Mouse (Mus musculus): ENCODE data around the gene Fam171a2.

Gene Fam171a2

GRCm38 (mm10) chr11:102453131-102453530, 5.6 kb upstream of the Fam171a2 start:
- DNase-seq (ENCODE audit: low spot score) = no peak

- DNase-seq (ENCODE audit: low spot score) = no peak
These were observed 1.8 kb upstream of the Fam171a2 start for GRCm38 (mm10) chr11:102449043-102450008.

GRCm38 (mm10) chr11:102448327-102448726, 845 bp upstream of the Fam171a2 start:
- DNase-seq (ENCODE audit: low spot score) = no peak

- DNase-seq (ENCODE audit: low spot score) = peak; percentile 45
These were observed 661 bp downstream of the Fam171a2 start for GRCm38 (mm10) chr11:102446581-102447461.

- peak; percentile 80 for DNase-seq (ENCODE audit: low spot score)
These were observed 1.6 kb downstream of the Fam171a2 start for GRCm38 (mm10) chr11:102445891-102446361.

GRCm38 (mm10) chr11:102445264-102445890, 2.1 kb downstream of the Fam171a2 start:
- peak; percentile 88 for DNase-seq (ENCODE audit: low spot score)

- DNase-seq (ENCODE audit: low spot score) = peak; percentile 72
These were observed 2.7 kb downstream of the Fam171a2 start for GRCm38 (mm10) chr11:102444781-102445180.

- DNase-seq (ENCODE audit: low spot score) = no peak
These were observed 3.2 kb downstream of the Fam171a2 start for GRCm38 (mm10) chr11:102444321-102444720.

GRCm38 (mm10) chr11:102443740-102444139, 3.7 kb downstream of the Fam171a2 start:
- DNase-seq (ENCODE audit: low spot score) = no peak

- no peak for DNase-seq (ENCODE audit: low spot score)
These were observed 5.4 kb downstream of the Fam171a2 start for GRCm38 (mm10) chr11:102442089-102442488.

GRCm38 (mm10) chr11:102441434-102441833, 6.0 kb downstream of the Fam171a2 start:
- no peak for DNase-seq (ENCODE audit: low spot score)

- DNase-seq (ENCODE audit: low spot score) = no peak
These were observed 7.2 kb downstream of the Fam171a2 start for GRCm38 (mm10) chr11:102440255-102440654.

- DNase-seq (ENCODE audit: low spot score) = no peak
These were observed 8.1 kb downstream of the Fam171a2 start for GRCm38 (mm10) chr11:102439093-102440082.

GRCm38 (mm10) chr11:102438212-102439092, 9.0 kb downstream of the Fam171a2 start:
- DNase-seq (ENCODE audit: low spot score) = no peak

GRCm38 (mm10) chr11:102437120-102438061, 10.1 kb downstream of the Fam171a2 start:
- no peak for DNase-seq (ENCODE audit: low spot score)

GRCm38 (mm10) chr11:102436471-102436790, 11.1 kb downstream of the Fam171a2 start:
- no peak for DNase-seq (ENCODE audit: low spot score)

- DNase-seq (ENCODE audit: low spot score) = peak; percentile 70
These were observed 11.6 kb downstream of the Fam171a2 start for GRCm38 (mm10) chr11:102435754-102436470.

All from MN1 (cell line).